Mouse (Mus musculus) thymus, adult 2 months (tissue): ENCODE measurements around the gene Gm8374.
"Not testable (repeated sequence)": the region's sequence is repeated elsewhere in the genome, so short reads cannot be mapped to it uniquely, and the experiment has no call there.

Experiments
- CTCF ChIP-seq: fragments of 200-500 bp; IDR thresholded peaks from 2 replicates; pipeline ENCODE4 v1.5.1; 2012; ENCODE audit warnings: mild to moderate bottlenecking, control low read depth, low read length, moderate library complexity, borderline replicate concordance; ENCODE audit not compliant: control insufficient read depth, poor library complexity, insufficient read depth; ENCODE audit errors: extremely low read depth
- POLR2A ChIP-seq: fragments of 200-500 bp; IDR thresholded peaks from 2 replicates; pipeline ENCODE4 v1.6.1; 2012; ENCODE audit warnings: mild to moderate bottlenecking, low read length, control low read depth, moderate library complexity; ENCODE audit not compliant: control insufficient read depth, poor library complexity, insufficient read depth; ENCODE audit errors: extremely low read depth

- not testable (repeated sequence) for TF ChIP-seq CTCF, POLR2A
Measured at GRCm38 (mm10) chr14:7365034-7365433, at the start of gene Gm8374.
